31 mouse cellular contexts compared by ENCODE assay signal in the genomic region with DNA sequence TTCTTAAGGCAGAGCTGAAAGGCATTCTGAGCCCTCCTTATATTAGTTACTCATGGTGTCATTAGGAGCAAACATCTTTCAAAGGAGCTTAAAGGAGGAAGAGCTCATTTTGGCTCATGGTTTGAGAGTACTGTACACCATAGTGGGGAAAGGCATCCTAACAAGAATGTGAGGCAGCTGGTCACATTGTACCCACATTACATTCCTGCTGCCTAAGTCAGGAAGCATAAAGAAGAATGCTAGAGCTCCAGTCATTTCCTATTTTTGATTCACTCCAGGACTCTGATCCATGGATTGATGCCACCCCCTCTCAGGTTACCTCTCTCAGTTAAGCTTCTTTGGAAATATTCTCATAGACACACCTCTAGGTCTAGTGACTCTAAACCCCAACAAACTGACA. TPM values are rescaled to one million over a fixed set of nuclear protein-coding genes. Genes with fewer than 3 reads are reported as not detected.
DNase-seq lines count a peak whose midpoint lies in the region; ATAC-seq and TF ChIP-seq lines count a peak whose summit lies in the region.
"Had no signal": no experiment of that assay in that cellular context is flagged by ENCODE, and none has a peak within 500 bp of the region (broad histone marks: within the 10 kb centered on the region; RNA-seq: fewer than 3 reads in every experiment).

No protein-coding gene starts in this region.

- H3K27ac ChIP-seq in heart, embryonic 10.5 days: no peak overlapping the region
- no peak overlapping the region for H3K27ac ChIP-seq in intestine, embryonic 16.5 days (ENCODE audit: low read length)
- H3K27ac ChIP-seq: embryonic facial prominence, embryonic 10.5 days; embryonic facial prominence, embryonic 13.5 days; forebrain, embryonic 10.5 days; forebrain, embryonic 13.5 days; gastrocnemius, adult 2 months; hindbrain, embryonic 10.5 days; hindbrain, embryonic 13.5 days; intestine, embryonic 15.5 days had no signal

- no peak overlapping the region for H3K9ac ChIP-seq in intestine, embryonic 16.5 days (ENCODE audit: low read depth, low read length)
- H3K9ac ChIP-seq: embryonic facial prominence, embryonic 13.5 days; forebrain, embryonic 13.5 days; hindbrain, embryonic 13.5 days; intestine, embryonic 15.5 days had no signal

- TF ChIP-seq POLR2A in myocyte (IDR thresholded peaks at IDR 0.05; ENCODE audit: insufficient read length, low read depth): no peak

- no peaks in the 10 kb centered on the region for H3K27me3 ChIP-seq in heart, embryonic 10.5 days (ENCODE audit: insufficient read depth, poor library complexity, severe bottlenecking)
- no peaks in the 10 kb centered on the region for H3K27me3 ChIP-seq in myocyte (ENCODE audit: control insufficient read depth, insufficient read depth, insufficient read length)
- no peaks in the 10 kb centered on the region for H3K27me3 ChIP-seq in intestine, embryonic 16.5 days (replicated peaks; ENCODE audit: control insufficient read depth, insufficient read depth, low read length)
- H3K27me3 ChIP-seq: embryonic facial prominence, embryonic 13.5 days; forebrain, embryonic 13.5 days; hindbrain, embryonic 13.5 days; intestine, embryonic 15.5 days had no signal

- H3K4me1 ChIP-seq in heart, embryonic 10.5 days: no peaks in the 10 kb centered on the region
- H3K4me1 ChIP-seq in intestine, embryonic 16.5 days (ENCODE audit: control insufficient read depth, insufficient read depth, low read length): no peaks in the 10 kb centered on the region
- H3K4me1 ChIP-seq: embryonic facial prominence, embryonic 10.5 days; embryonic facial prominence, embryonic 13.5 days; forebrain, embryonic 10.5 days; forebrain, embryonic 13.5 days; hindbrain, embryonic 10.5 days; intestine, embryonic 15.5 days had no signal

- ATAC-seq in intestine, embryonic 16.5 days: no peak
- ATAC-seq: activated CD4-positive, CD25-positive, alpha-beta regulatory T cell, adult 4 months; forebrain, embryonic 13.5 days; forebrain, embryonic 16.5 days; hindbrain, embryonic 16.5 days; intestine, embryonic 15.5 days had no signal

- H3K9me3 ChIP-seq in heart, embryonic 10.5 days: no peaks in the 10 kb centered on the region
- H3K9me3 ChIP-seq in intestine, embryonic 16.5 days (ENCODE audit: control insufficient read depth, low read length): no peaks in the 10 kb centered on the region
- H3K9me3 ChIP-seq: embryonic facial prominence, embryonic 10.5 days; embryonic facial prominence, embryonic 13.5 days; forebrain, embryonic 10.5 days; forebrain, embryonic 13.5 days; hindbrain, embryonic 10.5 days; hindbrain, embryonic 13.5 days; intestine, embryonic 15.5 days had no signal

- peak; percentile 0 for DNase-seq in heart, embryonic 10.5 days (ENCODE audit: low spot score)
- no peak for DNase-seq in heart, adult 9 months (ENCODE audit: low spot score in 2 of 2)
- DNase-seq in Muller cell, postnatal 12 days (ENCODE audit: inconsistent ontology term): peak; percentile 88
- DNase-seq in natural killer cell, adult 2 months (ENCODE audit: low spot score in 2 of 2): no peak
- DNase-seq: adrenal gland, adult 8-10 months; adrenal gland, postnatal 25 days; cerebellum, adult 11-12 months; cerebellum, adult 8-10 months; cerebellum, postnatal 36 days; embryo, embryonic 11 days; gastrocnemius, adult 2 months; gastrocnemius, postnatal 14 days; heart, adult 18-20 months; heart, postnatal 36 days; kidney, adult 18-20 months had no signal

- H3K36me3 ChIP-seq in heart, embryonic 10.5 days: no peaks in the 10 kb centered on the region
- H3K36me3 ChIP-seq in myocyte (ENCODE audit: control insufficient read depth, insufficient read depth): no peaks in the 10 kb centered on the region
- no peaks in the 10 kb centered on the region for H3K36me3 ChIP-seq in intestine, embryonic 16.5 days (ENCODE audit: control insufficient read depth, insufficient read depth, low read length)
- H3K36me3 ChIP-seq: embryonic facial prominence, embryonic 10.5 days; embryonic facial prominence, embryonic 13.5 days; forebrain, embryonic 10.5 days; G1E; hindbrain, embryonic 10.5 days; hindbrain, embryonic 13.5 days; intestine, embryonic 15.5 days had no signal

- no peak overlapping the region for H3ac ChIP-seq in myocyte (ENCODE audit: control insufficient read depth, insufficient read length)

- peak overlapping the region; percentile 8 for H3K4me2 ChIP-seq in myocyte (ENCODE audit: low read depth)
- H3K4me2 ChIP-seq in intestine, embryonic 16.5 days (ENCODE audit: low read depth, low read length): no peak overlapping the region
- H3K4me2 ChIP-seq: embryonic facial prominence, embryonic 13.5 days; forebrain, embryonic 13.5 days; heart, embryonic 11.5 days; hindbrain, embryonic 13.5 days; intestine, embryonic 15.5 days had no signal

- H3K79me2 ChIP-seq in myocyte (ENCODE audit: control insufficient read depth, insufficient read depth): no peaks in the 10 kb centered on the region

- H3K4me3 ChIP-seq in heart, embryonic 10.5 days: no peak overlapping the region
- no peak overlapping the region for H3K4me3 ChIP-seq in myocyte
- H3K4me3 ChIP-seq in intestine, embryonic 16.5 days (ENCODE audit: low read length): no peak overlapping the region
- H3K4me3 ChIP-seq: embryonic facial prominence, embryonic 10.5 days; embryonic facial prominence, embryonic 13.5 days; forebrain, embryonic 10.5 days; forebrain, embryonic 13.5 days; gastrocnemius, adult 2 months; hindbrain, embryonic 10.5 days; hindbrain, embryonic 13.5 days; intestine, embryonic 15.5 days had no signal

TF ChIP-seq in myocyte, 11 proteins besides CTCF, POLR2A, EP300 and RAD21:
- TF ChIP-seq USF1 (IDR thresholded peaks at IDR 0.05; ENCODE audit: low read depth): peak; percentile 16
- TF ChIP-seq MYOG (IDR thresholded peaks at IDR 0.05; ENCODE audit: control insufficient read depth in 1 of 3, insufficient read depth in 1 of 3, insufficient read length in 2 of 3, low read depth in 2 of 3): no peak
- peak in 2 of 3 experiments; percentile 42 to 54 for TF ChIP-seq MYOD1 (IDR thresholded peaks at IDR 0.05; ENCODE audit: control insufficient read depth in 1 of 3, insufficient read length in 2 of 3, low read depth in 2 of 3)

RNA-seq across cellular contexts. Expression of a gene that starts 48.2 kb away (rescaled TPM):
- polyA plus RNA-seq in heart, embryonic 10.5 days (2016; fragmentation: Nextera tagmentation; extraction: Ambion mirVana): not detected in 2 replicates
- 0.05 TPM for polyA plus RNA-seq in myocyte (2012; fragmentation: generic; extraction: Trizol)
- polyA plus RNA-seq in intestine, embryonic 16.5 days (2015; fragmentation: Nextera tagmentation; extraction: Ambion mirVana): not detected in 2 replicates
- polyA plus RNA-seq: activated CD4-positive, CD25-positive, alpha-beta regulatory T cell, adult 4 months; cortical plate, adult 2 months; embryonic facial prominence, embryonic 10.5 days; forebrain, embryonic 10.5 days; forebrain, embryonic 13.5 days; G1E; heart, embryonic 11.5 days; heart, embryonic 14.5 days; hindbrain, embryonic 10.5 days; hindbrain, embryonic 13.5 days; intestine, embryonic 15.5 days had no signal

Comparison
In these comparisons a context has a peak if more than half of its experiments do, and no peak if none do; other contexts are left out.
1. DNase-seq: peak in heart, embryonic 10.5 days (single experiment) and Muller cell, postnatal 12 days (single experiment); none in heart, adult 9 months (0 of 2) and natural killer cell, adult 2 months (0 of 2).